Mouse (Mus musculus) intestine, postnatal 0 days (tissue): Measurements from ENCODE around the gene Aqp2. TPM values are rescaled to one million over a fixed set of nuclear protein-coding genes. Genes with fewer than 3 reads are reported as not detected.

Experiments used
- ATAC-seq: fragments of 200-750 bp; cut with Nextera tagmentation; 2 replicates; pipeline ENCODE4 v1.8.0; 2017; ENCODE audit warnings: mild to moderate bottlenecking, moderate TSS enrichment, moderate library complexity
- H3K27ac ChIP-seq: fragments of 300-500 bp; sonication (generic); 2 replicates; pipeline ENCODE4 v1.5.1; 2014; ENCODE audit warnings: mild to moderate bottlenecking, low read depth, low read length, moderate library complexity
- H3K27me3 ChIP-seq: fragments of 300-500 bp; sonication (generic); replicated peaks from 2 replicates; pipeline ENCODE4 v1.6.1; 2014; ENCODE audit warnings: low read length, mixed read lengths; ENCODE audit not compliant: control insufficient read depth, insufficient read depth
- H3K36me3 ChIP-seq: fragments of 300-500 bp; sonication (generic); 2 replicates; pipeline ENCODE4 v1.6.1; 2014; ENCODE audit warnings: mild to moderate bottlenecking, moderate library complexity; ENCODE audit not compliant: control insufficient read depth, insufficient read depth
- H3K4me1 ChIP-seq: fragments of 300-500 bp; sonication (generic); replicated peaks from 2 replicates; pipeline ENCODE4 v1.6.1; 2014; ENCODE audit warnings: antibody characterized with exemption, low read length, mixed read lengths; ENCODE audit not compliant: control insufficient read depth, insufficient read depth
- H3K4me2 ChIP-seq: fragments of 300-500 bp; sonication (generic); replicated peaks from 2 replicates; pipeline ENCODE4 v1.6.1; 2014; ENCODE audit warnings: low read depth, mild to moderate bottlenecking, moderate library complexity
- H3K4me3 ChIP-seq: fragments of 300-500 bp; sonication (generic); 2 replicates; pipeline ENCODE4 v1.5.1; 2014; ENCODE audit warnings: low read depth, low read length
- H3K9ac ChIP-seq: fragments of 300-500 bp; sonication (generic); 2 replicates; pipeline ENCODE4 v1.6.1; 2014; ENCODE audit warnings: mild to moderate bottlenecking, low read depth, low read length
- H3K9me3 ChIP-seq: fragments of 300-500 bp; sonication (generic); 2 replicates; pipeline ENCODE4 v1.6.1; 2016; ENCODE audit warnings: mixed run types; ENCODE audit not compliant: control insufficient read depth
- CTCF ChIP-seq: sonication (generic); IDR thresholded peaks from 2 replicates; pipeline ENCODE4 v1.5.1; 2016; ENCODE audit warnings: low read depth, mild to moderate bottlenecking, control low read depth, antibody characterized with exemption, moderate library complexity
- WGBS: fragments of 180-500 bp; shearing (Covaris S2); extraction: QIAGEN DNeasy Blood & Tissue Kit; methylation state at CpG from one replicate; pipeline ENCODE4 v1.1.7; 2014; 5-methylcytosine and 5-hydroxymethylcytosine counted together
- polyA plus RNA-seq: library from polyadenylated mRNA; unstranded; fragments of >200 nt; fragmentation: Nextera tagmentation; extraction: Ambion mirVana; gene quantifications from 2 replicates; pipeline ENCODE4 v1.2.1, GENCODE M21; 2015

The Aqp2 gene
- polyA plus RNA-seq, 1 experiment from 2014 or later, result not detected

DNA sequence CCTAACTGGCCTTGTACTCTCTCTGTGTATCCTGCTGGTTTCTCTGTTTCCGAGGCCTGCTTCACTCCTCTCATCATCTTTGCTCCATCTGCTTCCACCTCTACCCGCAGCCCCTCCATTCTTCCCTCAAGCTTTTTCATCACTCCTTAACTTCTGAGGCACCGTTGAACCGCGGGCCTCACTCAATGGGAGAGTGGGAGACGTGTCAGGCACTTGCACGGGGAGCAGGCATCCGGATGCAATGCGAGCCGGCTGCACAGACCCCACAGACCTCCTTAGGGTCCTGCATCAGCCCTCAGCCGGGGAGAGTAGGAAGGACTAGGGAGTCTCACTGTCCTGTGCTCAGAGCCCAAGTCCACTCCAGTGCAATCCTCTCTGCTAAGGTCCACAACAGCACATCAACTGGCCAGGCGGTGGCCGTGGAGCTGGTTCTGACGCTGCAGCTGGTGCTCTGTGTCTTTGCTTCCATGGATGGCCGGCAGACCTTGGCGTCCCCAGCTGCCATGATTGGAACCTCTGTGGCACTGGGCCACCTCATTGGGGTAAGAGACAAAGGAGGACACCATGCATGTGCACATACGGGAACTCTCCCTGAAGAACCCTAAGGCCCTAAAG is 23.5 kb downstream of the Aqp2 start:
- ATAC-seq, result no peak
- Histone ChIP-seq H3K36me3 (no peaks in the 10 kb centered on the region), H3K9ac (no peak overlapping the region), H3K27ac (no peak overlapping the region), H3K4me1 (no peaks in the 10 kb centered on the region; the same call in 1 of the 2 replicates), H3K9me3 (no peaks in the 10 kb centered on the region), H3K4me3 (no peak overlapping the region), H3K27me3 (peaks cover 20% of the 10 kb centered on the region; the same call in 1 of the 2 replicates), H3K4me2 (no peak overlapping the region)
- WGBS, result 82% methylated on average over 17 of the region's 17 CpGs
- TF ChIP-seq CTCF, result no peak

DNA sequence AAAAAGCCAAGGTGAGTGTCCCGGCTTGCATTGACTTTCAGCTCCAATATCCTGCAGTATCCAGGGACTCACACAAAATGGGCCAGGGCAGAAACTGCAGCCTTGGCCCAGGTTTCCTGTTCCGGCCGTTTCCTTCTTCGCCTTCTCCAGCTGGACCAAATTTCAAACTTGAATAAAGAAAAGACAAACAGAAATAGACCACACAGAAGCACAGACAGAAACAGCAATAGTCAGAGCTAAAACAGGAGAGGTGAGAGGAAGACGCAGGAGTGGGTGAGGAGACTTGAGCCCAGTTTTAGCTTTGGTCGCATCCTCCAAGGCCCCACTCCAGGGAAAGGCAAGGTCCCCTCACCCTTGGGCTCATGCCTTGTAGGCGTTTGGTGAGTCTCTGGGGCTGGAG is 24.4 kb downstream of the Aqp2 start:
- ATAC-seq, result no peak
- H3K36me3 ChIP-seq, result no peaks in the 10 kb centered on the region
- 68% methylated on average over 7 of the region's 7 CpGs for WGBS
- no peaks in the 10 kb centered on the region for H3K9me3 ChIP-seq
- H3K4me1 ChIP-seq, result no peaks in the 10 kb centered on the region; the same call in 1 of the 2 replicates
- no peak overlapping the region for H3K9ac ChIP-seq
- H3K4me3 ChIP-seq, result no peak overlapping the region
- peaks cover 20% of the 10 kb centered on the region; the same call in 1 of the 2 replicates for H3K27me3 ChIP-seq
- H3K4me2 ChIP-seq, result no peak overlapping the region
- no peak for TF ChIP-seq CTCF
- no peak overlapping the region for H3K27ac ChIP-seq

DNA sequence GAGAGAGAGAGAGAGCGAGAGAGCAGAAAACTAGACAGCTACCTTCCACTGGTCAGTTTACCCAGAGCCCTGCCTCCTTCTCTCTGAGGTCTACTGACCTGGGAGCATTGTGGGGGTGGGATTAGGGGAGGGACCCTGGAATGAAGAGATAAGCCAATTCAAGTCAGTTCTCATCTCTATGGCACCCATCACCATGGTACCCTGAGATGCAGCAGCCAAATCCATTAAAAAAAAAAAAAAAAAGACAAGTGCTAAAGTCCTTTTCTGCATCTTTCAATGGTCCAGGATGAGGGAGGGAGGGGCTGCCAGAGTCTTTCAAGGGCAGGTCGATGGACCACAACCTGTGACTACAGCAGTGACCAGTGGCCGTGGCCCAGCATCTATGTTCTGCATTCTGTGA is 26.7 kb downstream of the Aqp2 start:
- Histone ChIP-seq H3K27me3 (peaks cover 6% of the 10 kb centered on the region; the same call in 1 of the 2 replicates), H3K4me1 (no peaks in the 10 kb centered on the region; the same call in 1 of the 2 replicates), H3K4me2 (no peak overlapping the region), H3K27ac (no peak overlapping the region), H3K9ac (no peak overlapping the region), H3K9me3 (no peaks in the 10 kb centered on the region), H3K36me3 (no peaks in the 10 kb centered on the region), H3K4me3 (no peak overlapping the region)
- ATAC-seq, result no peak
- 79% methylated on average over 3 of the region's 3 CpGs for WGBS
- TF ChIP-seq CTCF, result no peak

DNA sequence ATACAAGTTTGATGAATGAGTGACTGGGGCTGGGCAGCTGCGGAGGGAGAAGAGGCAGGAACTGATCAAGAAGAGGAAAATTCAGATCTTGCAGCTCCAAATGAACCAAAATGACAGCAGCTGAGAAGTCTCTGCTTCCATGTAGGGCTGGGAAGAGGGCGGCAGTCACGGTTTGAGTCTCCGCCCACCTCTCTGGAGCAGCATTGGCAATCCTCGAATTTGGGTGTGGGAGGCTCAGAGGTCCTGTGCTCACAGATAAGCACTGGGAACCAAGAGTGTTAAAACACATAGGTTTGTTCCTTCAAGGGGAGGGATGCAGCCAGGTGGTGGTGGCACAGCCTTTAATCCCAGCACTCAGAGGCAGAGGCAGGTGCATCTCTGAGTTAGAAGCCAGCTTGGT is 27.7 kb downstream of the Aqp2 start:
- Histone ChIP-seq H3K27me3 (peaks cover 6% of the 10 kb centered on the region; the same call in 1 of the 2 replicates), H3K9ac (no peak overlapping the region), H3K9me3 (no peaks in the 10 kb centered on the region), H3K4me1 (no peaks in the 10 kb centered on the region; the same call in 1 of the 2 replicates), H3K4me2 (no peak overlapping the region), H3K36me3 (no peaks in the 10 kb centered on the region), H3K27ac (no peak overlapping the region), H3K4me3 (no peak overlapping the region)
- ATAC-seq, result no peak
- no peak for TF ChIP-seq CTCF
- 29% methylated on average over 5 of the region's 5 CpGs for WGBS

DNA sequence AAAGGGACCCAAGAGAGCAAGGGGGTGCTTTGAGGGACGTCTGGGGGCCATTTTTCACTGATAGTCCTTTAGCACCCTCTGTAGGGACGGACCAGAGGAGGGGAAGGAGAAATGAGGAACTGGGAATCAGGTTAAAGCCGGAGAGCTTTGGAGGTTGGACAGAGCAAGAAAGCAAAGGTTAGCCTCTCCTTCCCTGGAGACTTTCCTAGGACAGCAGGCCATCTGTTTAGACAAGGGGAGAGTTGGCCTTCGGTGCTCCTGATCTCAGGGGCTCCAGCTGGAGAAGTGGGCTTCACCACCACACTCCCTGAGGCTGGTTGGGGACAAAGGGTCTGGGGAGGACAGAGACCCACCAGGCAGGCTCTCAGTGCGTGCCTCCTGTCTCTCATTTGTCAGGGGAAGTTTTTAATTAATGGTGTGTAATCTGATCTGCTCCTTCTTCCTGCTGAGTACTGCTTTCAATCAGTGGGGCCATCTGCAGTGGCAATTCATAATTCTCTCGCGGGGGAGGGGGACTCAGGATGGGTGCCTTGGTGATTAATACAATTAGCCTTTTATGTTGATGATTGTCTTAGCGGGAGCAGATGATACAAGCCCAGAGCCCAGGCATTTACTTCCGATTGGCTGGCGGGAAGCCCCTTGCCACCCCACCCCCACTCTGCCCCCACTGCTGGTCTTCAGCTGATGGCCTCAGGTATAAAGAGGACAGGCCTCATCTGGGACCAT is 28.7 kb downstream of the Aqp2 start:
- WGBS, result 36% methylated on average over 10 of the region's 10 CpGs
- 0 out of 2 replicates have a peak, but pooled peaks cover 4% of the 10 kb centered on the region for H3K27me3 ChIP-seq
- ATAC-seq, result no peak
- H3K36me3 ChIP-seq, result no peaks in the 10 kb centered on the region
- no peak overlapping the region for H3K4me2 ChIP-seq
- no peaks in the 10 kb centered on the region; the same call in 1 of the 2 replicates for H3K4me1 ChIP-seq
- TF ChIP-seq CTCF, result no peak
- no peak overlapping the region for H3K9ac ChIP-seq
- H3K27ac ChIP-seq, result no peak overlapping the region
- no peaks in the 10 kb centered on the region for H3K9me3 ChIP-seq
- H3K4me3 ChIP-seq, result no peak overlapping the region

DNA sequence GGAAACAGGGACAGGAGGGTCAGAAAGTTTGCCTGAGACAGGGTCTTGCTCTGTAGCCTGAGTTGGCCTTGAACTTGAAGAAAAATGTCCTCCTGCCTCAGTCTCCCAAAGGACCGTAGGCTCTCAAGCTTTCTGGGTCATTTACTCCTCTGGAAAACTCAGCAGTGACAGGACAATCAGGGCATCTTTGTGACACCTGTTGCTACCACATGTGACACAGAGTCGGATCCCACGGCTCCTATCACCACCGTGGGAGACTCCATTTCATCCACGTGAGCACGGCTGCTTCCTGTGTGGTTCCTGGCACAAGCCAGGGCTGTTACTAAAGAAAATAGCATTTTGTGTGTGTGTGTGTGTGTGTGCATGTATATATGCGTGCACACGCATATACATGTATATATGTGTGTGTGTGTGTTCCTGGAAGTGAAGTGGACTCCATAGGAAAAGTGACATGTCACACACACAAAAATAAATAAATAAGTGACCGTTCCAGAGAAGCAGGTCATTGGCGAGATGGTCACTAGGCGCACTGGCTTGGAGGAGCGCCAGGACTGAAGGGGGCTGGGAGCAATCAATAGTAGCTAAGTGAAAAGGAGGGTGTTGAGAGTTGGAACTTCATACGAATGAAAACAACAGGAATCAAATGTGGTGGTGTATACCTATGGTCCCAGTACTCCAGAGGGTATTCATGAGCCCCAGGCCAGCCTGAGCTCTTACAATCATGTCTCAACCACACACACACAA is 29.7 kb downstream of the Aqp2 start:
- Histone ChIP-seq H3K4me1 (no peaks in the 10 kb centered on the region; the same call in 1 of the 2 replicates), H3K27me3 (0 out of 2 replicates have a peak, but pooled peaks cover 6% of the 10 kb centered on the region), H3K9ac (no peak overlapping the region), H3K4me3 (no peak overlapping the region), H3K36me3 (no peaks in the 10 kb centered on the region), H3K27ac (no peak overlapping the region), H3K4me2 (no peak overlapping the region), H3K9me3 (no peaks in the 10 kb centered on the region)
- no peak for TF ChIP-seq CTCF
- no peak for ATAC-seq
- 83% methylated on average over 13 of the region's 13 CpGs for WGBS
